Mouse (Mus musculus): ENCODE results near the gene Slc6a5.
"Not testable (repeated sequence)": the region's sequence is repeated elsewhere in the genome, so short reads cannot be mapped to it uniquely, and the experiment has no call there.

Slc6a5 gene

GRCm38 (mm10) chr7:49911947-49912262 lies 2.0 kb downstream of the Slc6a5 start:
- no peak for DNase-seq (ENCODE audit: extremely low spot score, low read depth, low spot score)

- no peak for DNase-seq (ENCODE audit: extremely low spot score, low read depth, low spot score)
Observed at GRCm38 (mm10) chr7:49913164-49913563, 3.2 kb downstream of the Slc6a5 start.

- DNase-seq (ENCODE audit: extremely low spot score, low read depth, low spot score), result no peak
Observed at GRCm38 (mm10) chr7:49913728-49914328, 3.9 kb downstream of the Slc6a5 start.

- DNase-seq (ENCODE audit: extremely low spot score, low read depth, low spot score), result no peak
Observed at GRCm38 (mm10) chr7:49914946-49915345, 5.0 kb downstream of the Slc6a5 start.

GRCm38 (mm10) chr7:49915471-49915870 lies 5.5 kb downstream of the Slc6a5 start:
- no peak for DNase-seq (ENCODE audit: extremely low spot score, low read depth, low spot score)

- no peak for DNase-seq (ENCODE audit: extremely low spot score, low read depth, low spot score)
Observed at GRCm38 (mm10) chr7:49919494-49919893, 9.5 kb downstream of the Slc6a5 start.

GRCm38 (mm10) chr7:49920751-49921150 lies 10.8 kb downstream of the Slc6a5 start:
- no peak for DNase-seq (ENCODE audit: extremely low spot score, low read depth, low spot score)

- no peak for DNase-seq (ENCODE audit: extremely low spot score, low read depth, low spot score)
Observed at GRCm38 (mm10) chr7:49922928-49923327, 13.0 kb downstream of the Slc6a5 start.

GRCm38 (mm10) chr7:49923376-49923775 lies 13.4 kb downstream of the Slc6a5 start:
- DNase-seq (ENCODE audit: extremely low spot score, low read depth, low spot score), result no peak

GRCm38 (mm10) chr7:49928571-49928970 lies 18.6 kb downstream of the Slc6a5 start:
- no peak for DNase-seq (ENCODE audit: extremely low spot score, low read depth, low spot score)

- no peak for DNase-seq (ENCODE audit: extremely low spot score, low read depth, low spot score)
Observed at GRCm38 (mm10) chr7:49929999-49930398, 20.1 kb downstream of the Slc6a5 start.

GRCm38 (mm10) chr7:49933386-49934115 lies 23.6 kb downstream of the Slc6a5 start:
- not testable (repeated sequence) for DNase-seq (ENCODE audit: extremely low spot score, low read depth, low spot score)

- no peak for DNase-seq (ENCODE audit: extremely low spot score, low read depth, low spot score)
Observed at GRCm38 (mm10) chr7:49936821-49937220, 26.9 kb downstream of the Slc6a5 start.

- DNase-seq (ENCODE audit: extremely low spot score, low read depth, low spot score), result no peak
Observed at GRCm38 (mm10) chr7:49942023-49942422, 32.1 kb downstream of the Slc6a5 start.

GRCm38 (mm10) chr7:49942490-49942889 lies 32.5 kb downstream of the Slc6a5 start:
- DNase-seq (ENCODE audit: extremely low spot score, low read depth, low spot score), result no peak

GRCm38 (mm10) chr7:49946691-49947090 lies 36.7 kb downstream of the Slc6a5 start:
- DNase-seq (ENCODE audit: extremely low spot score, low read depth, low spot score), result no peak

- no peak for DNase-seq (ENCODE audit: extremely low spot score, low read depth, low spot score)
Observed at GRCm38 (mm10) chr7:49953546-49954181, 43.7 kb downstream of the Slc6a5 start.

- DNase-seq (ENCODE audit: extremely low spot score, low read depth, low spot score), result no peak
Observed at GRCm38 (mm10) chr7:49954834-49955233, 44.9 kb downstream of the Slc6a5 start.

- no peak for DNase-seq (ENCODE audit: extremely low spot score, low read depth, low spot score)
Observed at GRCm38 (mm10) chr7:49957142-49957541, 47.2 kb downstream of the Slc6a5 start.

- no peak for DNase-seq (ENCODE audit: extremely low spot score, low read depth, low spot score)
Observed at GRCm38 (mm10) chr7:49963764-49964163, 53.8 kb downstream of the Slc6a5 start.

- DNase-seq (ENCODE audit: extremely low spot score, low read depth, low spot score), result no peak
Observed at GRCm38 (mm10) chr7:49969516-49969915, 59.6 kb downstream of the Slc6a5 start.

- DNase-seq (ENCODE audit: extremely low spot score, low read depth, low spot score), result no peak
Observed at GRCm38 (mm10) chr7:49974841-49975440, 65.0 kb downstream of the Slc6a5 start, which contains the start of gene Nell1. Gene Nell1, plus strand, starts transcription at chr7:49974864.
